Mouse (Mus musculus) lung, postnatal 0 days (tissue): ENCODE data around the gene Mmp24. TPM values are rescaled to one million over a fixed set of nuclear protein-coding genes. Genes with fewer than 3 reads are reported as not detected.

Experiments used
- ATAC-seq: fragments of 200-750 bp; cut with Nextera tagmentation; 2 replicates; pipeline ENCODE4 v1.8.0; 2017; ENCODE audit warnings: moderate library complexity
- DNase-seq: peaks from one replicate; pipeline ENCODE4 v3.0.0-alpha.2; 2016; ENCODE audit warnings: low spot score
- H3K27ac ChIP-seq: fragments of 300-500 bp; sonication (generic); 2 replicates; pipeline ENCODE4 v1.5.1; 2014; ENCODE audit warnings: antibody characterized with exemption, mild to moderate bottlenecking, low read length, mixed read lengths
- H3K27me3 ChIP-seq: fragments of 300-500 bp; sonication (generic); replicated peaks from 2 replicates; pipeline ENCODE4 v1.6.1; 2014; ENCODE audit warnings: low read length, mixed read lengths; ENCODE audit not compliant: insufficient read depth
- H3K36me3 ChIP-seq: fragments of 300-500 bp; sonication (generic); 2 replicates; pipeline ENCODE4 v1.6.1; 2014; ENCODE audit warnings: low read length, mixed read lengths; ENCODE audit not compliant: insufficient read depth
- H3K4me1 ChIP-seq: fragments of 300-500 bp; sonication (generic); 2 replicates; pipeline ENCODE4 v1.6.1; 2014; ENCODE audit warnings: antibody characterized with exemption, low read depth, low read length, mixed read lengths; ENCODE audit not compliant: insufficient read depth
- H3K4me2 ChIP-seq: fragments of 300-500 bp; sonication (generic); replicated peaks from 2 replicates; pipeline ENCODE4 v1.6.1; 2014; ENCODE audit warnings: low read depth, mild to moderate bottlenecking, low read length, moderate library complexity, mixed read lengths
- H3K4me3 ChIP-seq: fragments of 300-500 bp; sonication (generic); 2 replicates; pipeline ENCODE4 v1.5.1; 2014; ENCODE audit warnings: low read depth, low read length
- H3K9ac ChIP-seq: fragments of 300-500 bp; sonication (generic); replicated peaks from 2 replicates; pipeline ENCODE4 v1.6.1; 2014; ENCODE audit warnings: low read depth, mild to moderate bottlenecking
- H3K9me3 ChIP-seq: fragments of 300-500 bp; sonication (generic); 2 replicates; pipeline ENCODE4 v1.6.1; 2016; ENCODE audit warnings: low read length, mixed read lengths
- CTCF ChIP-seq: IDR thresholded peaks from 2 replicates; pipeline ENCODE4 v1.5.1; 2016; ENCODE audit warnings: antibody characterized with exemption, mild to moderate bottlenecking
- EP300 ChIP-seq: IDR thresholded peaks from 2 replicates; pipeline ENCODE4 v1.6.1; 2016; ENCODE audit warnings: antibody characterized with exemption, mild to moderate bottlenecking, control low read depth
- WGBS: fragments of 180-500 bp; shearing (Covaris S2); extraction: QIAGEN DNeasy Blood & Tissue Kit; methylation state at CpG from one replicate; pipeline ENCODE4 v1.1.7; 2014; 5-methylcytosine and 5-hydroxymethylcytosine counted together
- polyA plus RNA-seq: library from polyadenylated mRNA; unstranded; fragments of >200 nt; fragmentation: Nextera tagmentation; extraction: Ambion mirVana; gene quantifications from 2 replicates; pipeline ENCODE4 v1.2.1, GENCODE M21; 2015

The Mmp24 gene
- polyA plus RNA-seq, 1 experiment from 2014 or later, result 0.11 TPM

- H3K4me3 ChIP-seq, result no peak overlapping the region
- peaks cover 14% of the 10 kb centered on the region for H3K27me3 ChIP-seq
- no peaks in the 10 kb centered on the region for H3K36me3 ChIP-seq
- WGBS, result 82% methylated on average over 3 of the region's 3 CpGs
- H3K4me2 ChIP-seq, result no peak overlapping the region
- TF ChIP-seq EP300 (no peak), CTCF (no peak)
- H3K9me3 ChIP-seq, result no peaks in the 10 kb centered on the region
- ATAC-seq, result no peak
- no peaks in the 10 kb centered on the region for H3K4me1 ChIP-seq
- no peak overlapping the region for H3K27ac ChIP-seq
- no peak for DNase-seq
- no peak overlapping the region for H3K9ac ChIP-seq
Observed at GRCm38 (mm10) chr2:155779506-155779905, 4.4 kb downstream of the Mmp24 start.

DNA sequence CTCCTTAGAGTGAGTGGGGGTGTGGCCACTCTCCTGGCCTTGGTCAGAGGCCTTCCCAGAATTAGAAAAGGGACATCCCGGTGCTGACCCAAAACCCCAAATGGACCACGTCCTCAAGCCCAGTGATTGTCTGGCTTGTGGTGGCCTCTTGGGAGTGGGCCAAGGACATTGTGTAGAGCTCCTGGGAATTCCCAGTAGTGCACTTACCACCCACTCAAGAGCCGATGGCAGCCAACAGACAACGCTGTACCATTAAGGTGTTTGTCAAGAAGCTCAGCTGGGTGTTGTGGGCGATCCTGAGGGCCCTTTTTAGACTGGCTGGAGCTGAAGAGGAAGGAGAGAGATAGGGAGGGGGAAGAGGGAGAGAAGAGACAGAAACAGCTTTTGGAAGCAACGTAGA, 9.4 kb downstream of the Mmp24 start:
- no peak for ATAC-seq

GRCm38 (mm10) chr2:155786905-155787304, 11.8 kb downstream of the Mmp24 start:
- no peaks in the 10 kb centered on the region for H3K4me1 ChIP-seq
- H3K9me3 ChIP-seq, result no peaks in the 10 kb centered on the region
- TF ChIP-seq CTCF (no peak), EP300 (no peak)
- no peaks in the 10 kb centered on the region for H3K36me3 ChIP-seq
- no peaks in the 10 kb centered on the region for H3K27me3 ChIP-seq
- 64% methylated on average over 5 of the region's 5 CpGs for WGBS
- no peak overlapping the region for H3K9ac ChIP-seq
- no peak overlapping the region for H3K4me2 ChIP-seq
- ATAC-seq, result no peak
- no peak for DNase-seq
- no peak overlapping the region for H3K27ac ChIP-seq
- no peak overlapping the region for H3K4me3 ChIP-seq

More for the DNA sequence above, 9.4 kb downstream of the Mmp24 start:
- no peaks in the 10 kb centered on the region for H3K4me1 ChIP-seq
- H3K27me3 ChIP-seq, result no peaks in the 10 kb centered on the region
- H3K36me3 ChIP-seq, result no peaks in the 10 kb centered on the region
- no peak overlapping the region for H3K27ac ChIP-seq
- TF ChIP-seq CTCF (no peak), EP300 (no peak)
- H3K9ac ChIP-seq, result no peak overlapping the region
- DNase-seq, result no peak
- WGBS, result 56% methylated on average over 6 of the region's 6 CpGs
- no peak overlapping the region for H3K4me3 ChIP-seq
- no peaks in the 10 kb centered on the region for H3K9me3 ChIP-seq
- H3K4me2 ChIP-seq, result no peak overlapping the region

DNA sequence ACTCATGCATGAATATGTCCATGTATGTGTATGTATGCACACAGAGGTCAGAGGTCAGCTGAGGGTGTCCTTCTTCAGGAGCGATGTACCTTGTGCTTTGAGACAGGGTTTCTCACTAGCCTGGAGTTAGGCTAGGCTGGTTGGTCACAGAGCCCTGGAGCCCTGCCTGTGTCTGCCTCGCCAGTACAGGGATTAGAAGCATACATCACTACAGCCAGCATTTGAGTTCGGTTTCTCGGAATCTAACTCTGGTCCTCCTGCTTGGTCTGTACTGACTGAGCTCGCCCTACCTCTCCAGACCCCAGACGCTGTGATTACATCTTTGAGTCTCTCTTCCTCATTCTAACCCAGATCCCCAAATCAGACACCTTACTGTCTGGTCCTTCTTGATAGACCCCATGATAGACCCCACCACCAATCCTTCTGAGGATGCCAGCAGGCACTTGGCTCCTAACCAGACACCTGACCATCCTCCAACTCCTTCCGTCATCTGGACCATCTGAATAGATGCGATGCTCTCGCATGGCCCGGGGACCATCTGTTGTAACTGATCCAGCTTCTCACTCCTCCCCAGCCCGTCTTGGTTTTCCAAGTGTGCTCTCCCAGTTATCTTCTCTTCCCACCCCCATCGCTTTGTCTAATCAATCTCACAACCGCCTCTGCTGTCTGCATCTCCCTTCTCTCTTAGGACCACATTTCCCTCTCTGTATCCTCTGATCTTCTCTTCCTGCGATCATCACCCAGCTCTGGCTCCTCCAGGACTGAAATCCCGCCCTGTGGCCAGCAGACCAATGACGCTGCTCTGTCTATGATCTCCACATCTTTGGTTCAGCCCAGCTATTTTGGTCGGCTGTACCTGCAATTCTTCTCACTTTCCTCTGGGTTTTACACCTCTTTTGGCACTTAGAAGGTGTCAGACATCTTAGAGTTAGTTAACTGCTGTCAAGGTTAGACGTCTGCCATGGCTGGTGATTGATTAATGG, 13.1 kb downstream of the Mmp24 start:
- H3K4me3 ChIP-seq, result no peak overlapping the region
- 62% methylated on average over 18 of the region's 18 CpGs for WGBS
- H3K9ac ChIP-seq, result no peak overlapping the region
- H3K27me3 ChIP-seq, result no peaks in the 10 kb centered on the region
- H3K27ac ChIP-seq, result no peak overlapping the region
- DNase-seq, result no peak
- no peak for ATAC-seq
- H3K9me3 ChIP-seq, result no peaks in the 10 kb centered on the region
- no peaks in the 10 kb centered on the region for H3K36me3 ChIP-seq
- no peak for TF ChIP-seq CTCF
- TF ChIP-seq EP300, result no peak
- no peaks in the 10 kb centered on the region for H3K4me1 ChIP-seq
- H3K4me2 ChIP-seq, result no peak overlapping the region

- H3K4me2 ChIP-seq, result no peak overlapping the region
- H3K36me3 ChIP-seq, result no peaks in the 10 kb centered on the region
- ATAC-seq, result no peak
- WGBS, result 33% methylated on average over 12 of the region's 12 CpGs
- no peak for DNase-seq
- TF ChIP-seq EP300 (no peak), CTCF (no peak)
- H3K27ac ChIP-seq, result no peak overlapping the region
- no peaks in the 10 kb centered on the region for H3K9me3 ChIP-seq
- H3K4me3 ChIP-seq, result no peak overlapping the region
- no peaks in the 10 kb centered on the region for H3K4me1 ChIP-seq
- no peak overlapping the region for H3K9ac ChIP-seq
- H3K27me3 ChIP-seq, result no peaks in the 10 kb centered on the region
Observed at GRCm38 (mm10) chr2:155792899-155793298, 17.8 kb downstream of the Mmp24 start.

DNA sequence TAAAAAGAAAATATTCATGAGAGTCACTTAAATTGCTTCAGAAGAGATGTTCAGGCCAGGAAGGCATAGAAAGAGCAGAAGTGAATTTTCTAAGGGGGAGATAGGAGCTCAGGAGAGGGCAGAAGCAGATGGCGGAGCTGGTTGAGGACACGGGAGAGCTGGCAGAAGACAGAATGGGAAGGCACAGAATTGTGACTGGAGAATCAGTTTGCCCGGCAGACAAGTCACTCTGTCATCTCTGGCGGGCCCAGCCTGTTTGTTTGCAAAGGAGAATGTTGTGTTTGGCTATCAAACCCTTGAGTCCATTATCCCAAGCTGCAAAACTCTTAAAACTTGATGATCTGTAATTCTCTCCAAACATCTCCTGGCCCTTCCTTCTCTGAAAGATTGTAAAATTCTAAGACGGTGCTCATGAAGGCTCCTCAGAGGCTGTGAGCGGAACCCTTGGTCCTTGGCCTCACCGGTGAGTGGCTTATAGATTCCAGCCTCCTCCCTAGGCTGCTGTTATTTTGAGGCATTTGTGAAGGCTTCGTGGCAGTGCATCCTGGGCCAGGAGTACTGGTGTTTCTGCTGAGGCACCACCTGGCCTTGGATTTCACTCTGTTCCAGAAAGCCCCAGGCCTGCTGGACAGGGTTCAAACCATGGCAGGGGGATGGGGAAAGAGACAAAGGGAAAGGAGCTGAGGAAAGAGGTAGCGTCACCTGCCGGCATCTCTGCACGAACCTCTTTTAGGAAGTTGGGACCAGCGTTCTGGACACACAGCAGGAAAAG, 19.7 kb downstream of the Mmp24 start:
- Histone ChIP-seq H3K4me2 (no peak overlapping the region), H3K9me3 (no peaks in the 10 kb centered on the region), H3K27ac (no peak overlapping the region), H3K4me3 (no peak overlapping the region), H3K9ac (no peak overlapping the region), H3K4me1 (no peaks in the 10 kb centered on the region), H3K27me3 (no peaks in the 10 kb centered on the region), H3K36me3 (no peaks in the 10 kb centered on the region)
- WGBS, result 73% methylated on average over 12 of the region's 12 CpGs
- TF ChIP-seq CTCF (no peak), EP300 (no peak)
- DNase-seq, result no peak
- ATAC-seq, result no peak
